Mouse (Mus musculus) bone marrow macrophage, adult 2 months (primary cell): ENCODE results near the gene Rnf130.

Source experiments
- CTCF ChIP-seq: IDR thresholded peaks from 2 replicates; pipeline ENCODE4 v1.5.1; 2012; ENCODE audit warnings: low read depth, mild to moderate bottlenecking, low read length, moderate library complexity
- POLR2A ChIP-seq: IDR thresholded peaks from 2 replicates; pipeline ENCODE4 v1.6.1; 2012; ENCODE audit warnings: mild to moderate bottlenecking, low read depth, low read length, borderline replicate concordance

DNA sequence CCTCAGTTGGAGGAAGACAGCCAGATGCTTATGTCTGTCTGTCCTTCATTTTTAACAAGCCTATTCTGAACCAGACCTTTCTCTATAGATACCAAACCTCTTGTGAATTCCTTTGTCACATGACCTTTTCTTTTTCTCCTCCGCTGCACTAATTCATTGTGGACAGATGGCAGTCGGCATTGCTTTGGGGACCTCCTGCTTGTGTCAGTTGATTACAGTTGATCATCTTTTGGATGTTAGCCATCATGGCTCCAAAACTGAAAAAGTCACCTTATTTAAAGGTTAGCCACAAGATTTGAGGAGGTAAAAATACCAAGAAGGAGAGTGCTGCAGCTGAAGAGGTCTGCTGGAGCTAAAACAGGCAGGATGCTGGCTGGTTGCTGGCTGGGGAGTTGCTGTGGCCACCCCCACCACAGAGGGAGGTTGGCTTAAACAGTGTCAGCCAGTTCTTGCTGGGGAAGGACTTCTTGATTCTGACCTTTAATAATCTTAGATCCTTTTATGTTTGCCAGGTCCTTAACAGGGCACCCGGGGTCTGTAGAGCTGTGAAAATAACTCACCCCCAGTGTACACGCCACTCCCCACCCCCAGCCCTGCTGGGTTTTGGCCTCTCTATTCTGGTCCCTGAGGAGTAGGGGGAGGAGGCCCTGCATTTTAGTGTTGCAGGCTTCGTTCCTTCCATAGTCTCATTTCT is 66.0 kb downstream of the Rnf130 start:
- TF ChIP-seq CTCF = no peak
- no peak for TF ChIP-seq POLR2A
